Mouse (Mus musculus): Measurements from ENCODE around the gene Ano10. TPM values are rescaled to one million over a fixed set of nuclear protein-coding genes. Genes with fewer than 3 reads are reported as not detected.

Gene Ano10
- total and polyA plus RNA-seq, 2 experiments from 2014 or later = 34.5 to 48.6 TPM

DNA sequence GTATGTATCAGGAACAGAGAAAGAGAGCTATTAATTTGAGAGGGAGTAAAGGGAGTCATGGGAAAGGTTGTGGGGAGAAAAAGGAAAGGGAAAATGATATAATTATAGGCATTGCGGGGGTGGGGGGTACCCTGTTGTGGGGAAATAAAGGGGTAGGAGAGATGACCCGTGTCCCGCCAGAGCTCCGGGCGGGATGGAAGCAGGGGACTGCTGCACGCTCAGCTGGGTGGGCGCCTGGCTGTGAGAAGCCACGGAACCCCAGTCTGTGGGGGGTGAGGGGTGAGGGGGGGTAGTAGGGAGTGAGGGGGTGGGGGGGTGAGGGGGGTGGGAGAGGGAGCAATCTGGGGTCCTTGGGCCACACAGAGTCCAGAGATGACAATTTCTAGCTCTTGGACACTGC lies 167.4 kb downstream of the Ano10 start:
- no peak overlapping the region for H3K9ac ChIP-seq (replicated peaks; ENCODE audit: low read length)
- no peak overlapping the region for H3K4me3 ChIP-seq (ENCODE audit: low read length)
- WGBS = 80% methylated on average over 8 of the region's 8 CpGs
- H3K27ac ChIP-seq = no peak overlapping the region
- no peaks in the 10 kb centered on the region for H3K36me3 ChIP-seq (ENCODE audit: insufficient read depth, low read length)
- H3K4me2 ChIP-seq (ENCODE audit: low read depth, low read length) = no peak overlapping the region
- no peaks in the 10 kb centered on the region for H3K27me3 ChIP-seq (ENCODE audit: insufficient read depth, low read length)
- ATAC-seq (no peak), DNase-seq (ENCODE audit: low spot score) (no peak)
- H3K4me1 ChIP-seq (ENCODE audit: insufficient read depth, low read length) = peaks cover 14% of the 10 kb centered on the region; the same call in 1 of the 2 replicates
- TF ChIP-seq CTCF (IDR thresholded peaks at IDR 0.05; ENCODE audit: low read depth) = no peak
- no peaks in the 10 kb centered on the region for H3K9me3 ChIP-seq (ENCODE audit: low read length)

Small RNA genes lying within 50 kb of the gene (microRNA-seq; reads per million reads assigned to microRNA genes)
- 0 to 0.18 reads per million in 2 experiments for gene Mir8106

Other genes with a start within 250 kb of the Ano10 start
- 82.3 and 95.6 TPM in 2 replicates for gene Snrk, start 177.2 kb downstream of the Ano10 start, total RNA-seq (2014; rRNA removed)
- gene Snrk, start 177.2 kb downstream of the Ano10 start, polyA plus RNA-seq (2015; fragmentation: Nextera tagmentation; extraction: Ambion mirVana) = 67.1 and 68.5 TPM in 2 replicates
- 30.3 and 33.2 TPM in 2 replicates for gene Abhd5, start 57.2 kb upstream of the Ano10 start, total RNA-seq (2014; rRNA removed)
- 25.5 and 30.6 TPM in 2 replicates for gene Abhd5, start 57.2 kb upstream of the Ano10 start, polyA plus RNA-seq (2015; fragmentation: Nextera tagmentation; extraction: Ambion mirVana)